Mouse (Mus musculus) thymus, adult 2 months (tissue): ENCODE results near the gene Nudcd3.

Source experiments
- CTCF ChIP-seq: fragments of 200-500 bp; IDR thresholded peaks from 2 replicates; pipeline ENCODE4 v1.5.1; 2012; ENCODE audit warnings: mild to moderate bottlenecking, control low read depth, low read length, moderate library complexity, borderline replicate concordance; ENCODE audit not compliant: control insufficient read depth, poor library complexity, insufficient read depth; ENCODE audit errors: extremely low read depth
- POLR2A ChIP-seq: fragments of 200-500 bp; IDR thresholded peaks from 2 replicates; pipeline ENCODE4 v1.6.1; 2012; ENCODE audit warnings: mild to moderate bottlenecking, low read length, control low read depth, moderate library complexity; ENCODE audit not compliant: control insufficient read depth, poor library complexity, insufficient read depth; ENCODE audit errors: extremely low read depth

DNA sequence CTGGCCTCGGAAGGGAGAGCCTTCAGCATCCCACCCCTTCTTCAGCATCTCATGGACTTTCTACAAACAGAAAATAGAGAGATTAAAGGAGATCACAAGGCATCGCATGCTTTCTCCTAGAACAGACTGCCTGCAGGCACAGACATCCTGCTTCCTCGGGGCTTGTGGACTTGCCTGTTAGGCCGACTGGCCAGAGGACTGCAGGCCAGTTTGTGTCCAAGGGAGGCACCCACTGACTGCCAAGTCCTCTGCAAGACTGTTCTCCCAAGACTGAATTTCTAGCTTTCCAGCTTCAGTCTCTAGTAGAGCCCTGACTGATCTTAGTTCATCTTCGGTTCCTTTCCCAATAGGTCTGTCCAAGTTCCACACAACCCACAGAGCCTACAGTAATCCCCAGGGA is 91.9 kb downstream of the Nudcd3 start:
- no peak for TF ChIP-seq CTCF
- TF ChIP-seq POLR2A, result no peak
